Mouse (Mus musculus): ENCODE measurements around the gene Chrnb4.

Chrnb4 gene

GRCm38 (mm10) chr9:55023326-55023725, 25.3 kb downstream of the Chrnb4 start:
- no peak for DNase-seq (ENCODE audit: low spot score in 2 of 2)

- DNase-seq (ENCODE audit: low spot score in 2 of 2) = no peak
These were observed 31.7 kb downstream of the Chrnb4 start for GRCm38 (mm10) chr9:55016926-55017325.

GRCm38 (mm10) chr9:55010588-55011350, 37.8 kb downstream of the Chrnb4 start:
- no peak for DNase-seq (ENCODE audit: low spot score in 2 of 2)

GRCm38 (mm10) chr9:55009692-55010091, 38.9 kb downstream of the Chrnb4 start:
- no peak for DNase-seq (ENCODE audit: low spot score in 2 of 2)

GRCm38 (mm10) chr9:55003609-55004008, 45.0 kb downstream of the Chrnb4 start:
- no peak for DNase-seq (ENCODE audit: low spot score in 2 of 2)

GRCm38 (mm10) chr9:54995645-54996044, 52.9 kb downstream of the Chrnb4 start:
- no peak for DNase-seq (ENCODE audit: low spot score in 2 of 2)

- no peak for DNase-seq (ENCODE audit: low spot score in 2 of 2)
These were observed 54.2 kb downstream of the Chrnb4 start for GRCm38 (mm10) chr9:54994381-54994780.

GRCm38 (mm10) chr9:54990362-54990761, 58.2 kb downstream of the Chrnb4 start:
- no peak for DNase-seq (ENCODE audit: low spot score in 2 of 2)

- no peak for DNase-seq (ENCODE audit: low spot score in 2 of 2)
These were observed 66.2 kb downstream of the Chrnb4 start for GRCm38 (mm10) chr9:54982401-54982800.

GRCm38 (mm10) chr9:54981291-54982191, 67.0 kb downstream of the Chrnb4 start:
- peak in 1 of 2 experiments; percentile 32 for DNase-seq (ENCODE audit: low spot score in 2 of 2)

- no peak for DNase-seq (ENCODE audit: low spot score in 2 of 2)
These were observed 67.9 kb downstream of the Chrnb4 start, which contains the start of gene Chrna5 for GRCm38 (mm10) chr9:54980674-54981073. Gene Chrna5 (plus strand): TSS chr9:54980880.
